Mouse (Mus musculus) ES-Bruce4 (cell line): ENCODE results near the gene Cd24a. TPM values are rescaled to one million over a fixed set of nuclear protein-coding genes. Genes with fewer than 3 reads are reported as not detected.

Experiments used
- H3K27ac ChIP-seq: 2 replicates; pipeline ENCODE4 v1.5.1; 2012; ENCODE audit warnings: low read length, inconsistent platforms; ENCODE audit not compliant: insufficient read depth
- H3K27me3 ChIP-seq: 2 replicates; pipeline ENCODE4 v1.6.1; 2012; ENCODE audit warnings: mild to moderate bottlenecking, low read length, inconsistent platforms; ENCODE audit not compliant: control insufficient read depth, poor library complexity, insufficient read depth, severe bottlenecking
- H3K36me3 ChIP-seq: 2 replicates; pipeline ENCODE4 v1.6.1; 2012; ENCODE audit warnings: inconsistent platforms, mild to moderate bottlenecking, low read length, moderate library complexity; ENCODE audit not compliant: control insufficient read depth, poor library complexity, insufficient read depth, severe bottlenecking
- H3K4me1 ChIP-seq: one replicate; pipeline ENCODE4 v1.8.1; 2011; ENCODE audit warnings: low read length; ENCODE audit not compliant: control insufficient read depth, insufficient read depth
- H3K4me3 ChIP-seq: 2 replicates; pipeline ENCODE4 v1.5.1; 2011; ENCODE audit warnings: low read depth, mild to moderate bottlenecking, low read length
- H3K9ac ChIP-seq: 2 replicates; pipeline ENCODE4 v1.6.1; 2012; ENCODE audit warnings: low read depth, mild to moderate bottlenecking, inconsistent platforms; ENCODE audit not compliant: poor library complexity, severe bottlenecking
- H3K9me3 ChIP-seq: replicated peaks from 2 replicates; pipeline ENCODE4 v1.6.1; 2012; ENCODE audit warnings: mild to moderate bottlenecking, low read length, inconsistent platforms; ENCODE audit not compliant: control insufficient read depth, poor library complexity, insufficient read depth, severe bottlenecking
- CTCF ChIP-seq: IDR thresholded peaks from one replicate; pipeline ENCODE4 v1.8.1; 2011; ENCODE audit warnings: low read depth, low read length
- EP300 ChIP-seq: IDR thresholded peaks from 2 replicates; pipeline ENCODE4 v1.6.1; 2011; ENCODE audit warnings: low read depth, low read length; ENCODE audit not compliant: insufficient read depth
- POLR2A ChIP-seq: IDR thresholded peaks from one replicate; pipeline ENCODE4 v1.8.1; 2011; ENCODE audit warnings: low read length; ENCODE audit not compliant: insufficient read depth
- polyA plus RNA-seq: library from polyadenylated mRNA; stranded (reverse); fragments of >200 nt; gene quantifications from 2 replicates; pipeline ENCODE4 v1.2.4, GENCODE M21; 2011; ENCODE audit warnings: low read depth; ENCODE audit not compliant: missing spikeins, insufficient read depth, insufficient read length

Gene Cd24a
- polyA plus RNA-seq: 126 and 131 TPM in 2 replicates

DNA sequence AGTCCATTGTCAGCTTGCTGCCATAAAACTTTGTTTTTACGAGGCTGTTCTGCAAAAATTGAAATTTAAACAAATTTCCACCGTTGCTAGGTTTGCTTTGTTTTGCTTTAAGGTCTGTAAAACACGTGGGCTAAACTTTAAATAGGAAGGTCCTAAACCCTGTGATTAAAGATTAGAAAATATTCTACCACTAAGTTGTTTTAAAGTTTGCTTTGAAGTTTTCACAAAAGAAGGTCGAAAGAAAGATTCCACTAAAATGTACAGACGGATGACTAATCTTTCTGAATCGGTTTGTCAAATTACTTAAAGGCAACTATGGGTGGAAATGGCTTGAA lies at the start of gene Cd24a:
Cd24a (plus strand) TSS at position 288 of the 335 bp plus-strand sequence.
- no peaks in the 10 kb centered on the region for H3K9me3 ChIP-seq
- H3K27me3 ChIP-seq: no peaks in the 10 kb centered on the region; the same call in 1 of the 2 replicates
- no peaks in the 10 kb centered on the region for H3K36me3 ChIP-seq
- H3K9ac ChIP-seq: peak within 1 kb of the TSS; percentile 60
- H3K4me3 ChIP-seq: peak within 1 kb of the TSS; percentile 88
- no peak for TF ChIP-seq EP300
- no peak for TF ChIP-seq POLR2A
- TF ChIP-seq CTCF: no peak
- no peaks in the 10 kb centered on the region for H3K4me1 ChIP-seq
- H3K27ac ChIP-seq: no peak within 1 kb of the TSS

DNA sequence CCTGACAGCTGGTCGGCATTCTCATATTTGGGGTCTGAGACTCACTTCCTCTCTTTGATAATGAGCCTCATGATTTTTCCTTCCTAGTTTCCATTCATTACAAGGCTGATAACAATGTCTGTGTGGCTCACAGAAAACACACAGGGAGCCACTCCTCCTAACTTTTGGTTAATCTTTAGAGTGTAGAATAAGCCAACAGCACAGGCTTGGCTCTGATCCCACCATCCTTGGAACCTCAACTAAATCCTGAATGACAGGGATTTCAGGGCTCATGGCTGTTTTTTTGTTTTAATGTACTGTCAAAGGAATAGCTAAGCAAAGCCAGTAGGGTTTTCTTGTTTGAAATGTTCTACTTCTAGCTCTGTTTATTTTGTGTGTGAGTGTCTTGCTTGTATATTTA lies 43.7 kb upstream of the Cd24a start:
- Histone ChIP-seq H3K4me1 (no peaks in the 10 kb centered on the region), H3K27me3 (no peaks in the 10 kb centered on the region), H3K4me3 (no peak overlapping the region), H3K9ac (no peak overlapping the region), H3K27ac (no peak overlapping the region), H3K9me3 (no peaks in the 10 kb centered on the region), H3K36me3 (peaks cover 25% of the 10 kb centered on the region)
- TF ChIP-seq CTCF: no peak
- TF ChIP-seq POLR2A: no peak
- TF ChIP-seq EP300: no peak

DNA sequence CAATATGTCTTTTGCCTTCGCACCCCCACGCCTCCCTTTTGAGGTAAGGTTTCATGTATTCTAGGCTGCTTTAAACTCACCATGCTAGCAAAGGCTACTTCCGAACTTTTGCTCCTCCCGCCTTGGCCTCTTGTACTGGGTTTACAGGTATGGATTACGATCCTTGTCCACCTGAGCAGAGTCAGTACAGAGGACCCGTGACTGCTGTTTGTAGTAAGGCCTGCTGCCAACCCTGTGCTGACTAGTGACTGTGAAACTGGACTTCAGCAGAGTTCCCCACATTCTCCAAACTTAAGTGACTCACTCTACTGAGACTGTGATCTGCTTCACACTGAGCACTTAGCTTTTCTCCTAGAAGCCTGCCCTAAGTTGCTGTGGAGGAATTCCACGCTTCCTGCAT lies 40.4 kb upstream of the Cd24a start:
- no peak for TF ChIP-seq CTCF
- no peak for TF ChIP-seq POLR2A
- no peak for TF ChIP-seq EP300
- Histone ChIP-seq H3K4me3 (no peak overlapping the region), H3K4me1 (no peaks in the 10 kb centered on the region)

DNA sequence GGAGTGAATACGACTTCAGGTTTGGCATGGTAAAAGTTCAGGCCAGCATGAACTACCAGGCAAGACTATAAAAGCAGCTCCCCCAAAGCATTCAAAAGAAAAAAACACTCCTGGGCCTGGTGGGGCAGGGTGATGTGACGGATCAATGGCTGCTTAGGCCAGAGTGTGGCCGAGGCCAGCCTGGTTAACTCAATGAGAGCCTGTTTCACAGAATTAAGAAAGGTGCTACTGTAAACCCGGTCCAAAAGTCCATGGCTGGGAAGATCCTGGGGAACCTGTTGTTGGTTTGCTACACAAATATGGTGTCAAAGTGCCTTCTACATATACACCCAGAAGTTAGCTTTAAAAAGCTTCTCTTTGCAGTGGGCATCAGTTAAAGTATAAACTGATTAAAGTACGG lies 39.3 kb upstream of the Cd24a start:
- Histone ChIP-seq H3K27ac (no peak overlapping the region), H3K4me1 (no peaks in the 10 kb centered on the region), H3K4me3 (no peak overlapping the region), H3K27me3 (no peaks in the 10 kb centered on the region), H3K9me3 (no peaks in the 10 kb centered on the region), H3K9ac (no peak overlapping the region), H3K36me3 (peaks cover 2% of the 10 kb centered on the region; the same call in 1 of the 2 replicates)
- TF ChIP-seq POLR2A (no peak), CTCF (no peak), EP300 (no peak)

More for the DNA sequence above, 40.4 kb upstream of the Cd24a start:
- Histone ChIP-seq H3K36me3 (peaks cover 3% of the 10 kb centered on the region; the same call in 1 of the 2 replicates), H3K9me3 (no peaks in the 10 kb centered on the region), H3K27ac (no peak overlapping the region), H3K9ac (no peak overlapping the region), H3K27me3 (no peaks in the 10 kb centered on the region)

DNA sequence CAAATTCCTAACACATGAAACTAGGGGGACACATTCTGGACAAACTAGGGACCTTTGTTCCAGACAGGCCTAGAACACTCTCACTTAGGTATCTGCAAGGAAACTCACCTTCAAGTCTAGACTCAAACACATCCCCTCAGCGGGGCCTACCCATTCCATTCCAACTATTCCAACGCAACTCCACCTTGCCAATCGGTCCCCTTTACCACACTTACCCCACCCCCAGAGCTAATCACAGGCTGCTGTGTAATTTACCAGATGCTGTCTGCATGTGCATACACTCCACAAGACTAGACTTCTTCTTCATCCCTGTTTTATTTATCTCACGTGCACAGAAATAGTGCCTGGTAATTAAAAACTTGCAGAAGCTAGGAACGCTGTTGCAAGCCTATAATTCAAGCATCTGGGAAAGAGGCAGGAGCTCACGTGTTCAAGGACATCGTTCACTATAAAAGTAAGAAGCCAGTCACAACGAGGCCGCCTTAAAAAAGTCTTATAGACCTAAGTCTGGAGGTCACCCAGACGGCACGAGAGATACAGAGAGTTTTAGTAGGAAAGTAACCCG lies 38.3 kb upstream of the Cd24a start:
- Histone ChIP-seq H3K9me3 (no peaks in the 10 kb centered on the region), H3K27me3 (no peaks in the 10 kb centered on the region), H3K9ac (peak overlapping the region; percentile 66), H3K4me3 (peak overlapping the region; percentile 95), H3K36me3 (peaks cover 2% of the 10 kb centered on the region; the same call in 1 of the 2 replicates), H3K4me1 (no peaks in the 10 kb centered on the region), H3K27ac (no peak overlapping the region)
- TF ChIP-seq EP300 (no peak), CTCF (no peak), POLR2A (no peak)

DNA sequence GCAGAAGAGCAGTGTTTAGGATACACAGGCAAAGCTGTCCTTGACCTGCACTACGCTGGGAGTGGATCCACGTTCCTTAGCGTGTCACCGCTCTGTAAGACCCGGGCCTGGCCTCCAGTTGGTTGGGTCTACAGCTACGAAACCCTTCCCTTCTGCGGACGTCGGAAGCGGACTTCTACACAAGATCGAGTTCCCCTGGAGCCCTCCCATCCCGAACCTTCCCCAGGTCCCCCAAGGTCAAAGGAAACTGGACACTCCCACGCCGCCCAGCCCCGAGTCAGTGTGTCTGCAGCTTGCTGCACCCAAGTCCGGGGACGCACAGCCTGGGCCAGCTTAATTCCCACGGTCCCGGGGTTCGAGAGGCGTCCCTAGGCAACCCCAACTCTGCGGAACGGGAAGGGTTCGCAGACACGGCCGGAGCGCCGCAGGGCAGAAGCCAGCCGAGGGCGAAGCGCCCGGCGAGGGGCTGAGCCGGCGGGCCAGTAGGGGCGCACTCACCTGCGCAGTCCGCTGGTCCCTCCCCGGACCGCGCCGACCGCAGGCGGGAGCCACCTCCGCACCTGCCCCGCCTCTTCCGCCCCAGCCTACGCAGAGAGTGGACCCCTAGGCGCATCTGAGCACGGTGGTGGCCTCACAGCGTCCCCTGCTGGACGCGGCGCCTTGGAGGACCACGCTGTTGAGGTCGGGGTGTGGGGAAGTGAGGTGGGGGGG lies 37.5 kb upstream of the Cd24a start, which contains the start of gene 1700021F05Rik:
1700021F05Rik (minus strand) TSS at position 553 of the 711 bp plus-strand sequence.
- peak within 1 kb of the TSS; percentile 95 for H3K4me3 ChIP-seq
- peak within 1 kb of the TSS; percentile 66 for H3K9ac ChIP-seq
- H3K4me1 ChIP-seq: no peaks in the 10 kb centered on the region
- TF ChIP-seq CTCF (peak; percentile 83), EP300 (peak; percentile 78; the same call in 1 of the 2 replicates), POLR2A (no peak)
- H3K27me3 ChIP-seq: no peaks in the 10 kb centered on the region
- no peaks in the 10 kb centered on the region for H3K9me3 ChIP-seq
- no peak within 1 kb of the TSS for H3K27ac ChIP-seq
- peaks cover 2% of the 10 kb centered on the region; the same call in 1 of the 2 replicates for H3K36me3 ChIP-seq
